Mouse (Mus musculus) adrenal gland (tissue): Measurements from ENCODE around the gene AA467197.

Source experiments
- intact Hi-C: fragments of 180-260 bp; cut with DNase I; formaldehyde crosslinking; loops from one replicate; pipeline ENCODE4 v1.15.1; 2025
- long read RNA-seq, 2 experiments: library from polyadenylated mRNA; unstranded; transcript quantifications; one replicate each; pipeline ENCODE4 v2.0.0; 2020; ENCODE audit warnings: borderline replicate concordance in 1 of 2; ENCODE audit not compliant: insufficient replicate concordance in 1 of 2

AA467197 gene
- long read RNA-seq, experiment 1, partial matches to known transcripts: 0 of 1 reads
- long read RNA-seq, experiment 1, other reads (novel, unspliced or antisense): 0 of 1 reads
- long read RNA-seq, experiment 2, partial matches to known transcripts: 0 of 1 reads
- long read RNA-seq, experiment 2, other reads (novel, unspliced or antisense): 0 of 1 reads

DNA sequence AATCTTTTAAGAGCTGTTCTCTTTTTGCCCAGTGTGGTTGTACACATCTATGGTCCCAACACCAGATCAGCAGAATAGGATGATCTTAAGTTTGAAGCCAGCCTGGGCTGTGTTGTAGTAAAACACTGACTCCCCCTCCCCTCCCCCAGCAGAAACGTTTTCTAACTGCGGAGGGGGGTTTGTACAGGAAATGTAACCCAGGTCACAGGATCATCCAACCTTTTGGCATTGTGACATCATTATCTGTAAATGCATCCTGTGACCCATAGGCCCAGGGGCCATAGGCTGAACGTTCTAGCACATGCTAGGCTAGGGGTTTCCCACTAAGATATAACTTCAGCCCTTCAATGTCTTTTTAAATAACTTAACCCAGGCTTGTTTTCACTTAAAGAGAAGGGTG, at the start of gene AA467197:
Gene AA467197 (plus strand): TSS at position 301 of the 400 bp plus-strand sequence.
- intact Hi-C loops: loop anchor here (1.0 to 10.0 kb wide), 2 partner anchors 32 to 118 kb away; no protein-coding TSS in a partner anchor

DNA sequence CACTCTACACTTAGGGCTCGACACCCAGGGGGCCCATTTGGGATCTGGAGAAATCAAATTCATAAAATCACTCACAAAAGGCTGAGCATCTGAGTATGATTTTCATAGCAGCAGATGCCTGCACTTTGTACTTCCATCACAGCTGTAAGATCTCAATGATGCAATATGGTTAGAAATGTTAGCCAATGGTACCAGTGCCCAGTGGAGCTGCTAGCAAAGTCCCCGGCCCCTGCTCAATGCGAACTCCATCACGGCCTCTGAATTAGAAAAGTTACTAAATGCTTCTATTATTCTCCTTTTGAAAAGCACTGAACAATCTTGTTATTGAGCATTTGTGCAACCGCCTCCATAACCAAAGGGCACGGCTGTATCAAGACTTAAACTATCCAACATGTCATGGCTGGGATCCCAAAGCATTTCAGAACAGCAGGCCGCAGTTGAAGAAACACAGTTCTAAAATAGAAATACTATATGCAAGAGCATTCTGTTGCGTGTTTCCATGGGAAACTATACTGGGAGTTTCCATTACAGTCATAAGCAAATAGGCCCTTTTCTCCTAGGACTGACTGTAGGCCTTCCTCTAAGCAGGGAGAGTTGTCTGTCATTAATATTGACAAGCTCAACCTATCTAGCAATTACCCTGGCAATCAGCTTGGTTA, 48.8 kb upstream of the AA467197 start:
- intact Hi-C loops: no loop called here

DNA sequence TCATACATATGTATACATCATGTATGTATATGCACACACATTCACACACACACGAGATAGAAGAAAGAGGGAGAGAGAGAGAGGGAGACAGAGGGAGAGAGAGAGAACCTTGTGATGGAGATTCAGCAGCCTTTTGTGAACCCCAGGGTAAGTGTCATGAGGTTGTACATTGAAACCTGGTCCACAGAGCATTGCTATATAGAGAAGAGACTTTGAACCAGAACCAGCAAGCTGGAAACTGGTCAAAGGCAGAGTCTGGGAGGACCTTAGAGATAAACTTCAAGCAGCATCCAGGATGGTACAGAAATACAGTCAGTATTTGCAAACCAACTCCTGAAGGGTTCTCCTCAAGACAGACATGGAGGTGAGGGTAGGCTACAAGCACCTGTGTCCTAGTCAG, 46.4 kb upstream of the AA467197 start:
- intact Hi-C loops: no loop called here

DNA sequence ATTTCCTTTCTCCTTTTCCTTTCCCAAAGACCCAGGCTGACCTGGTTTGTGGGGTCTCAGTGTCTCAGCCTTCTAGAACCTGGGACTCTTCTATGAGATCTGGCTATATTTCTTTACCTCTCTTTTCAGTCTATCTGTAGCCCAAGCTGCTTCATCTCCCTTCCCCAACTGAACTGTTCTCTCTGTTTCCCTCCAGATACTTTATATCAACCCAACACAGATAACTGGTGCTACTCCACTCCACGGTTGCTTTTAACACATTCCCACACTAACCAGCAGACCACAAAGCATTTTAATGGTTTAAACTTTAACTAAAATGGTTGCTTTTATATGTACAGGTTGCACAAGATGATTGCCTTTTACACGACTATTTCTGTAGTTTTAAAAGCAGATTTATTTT, 45.6 kb upstream of the AA467197 start:
- intact Hi-C loops: no loop called here

DNA sequence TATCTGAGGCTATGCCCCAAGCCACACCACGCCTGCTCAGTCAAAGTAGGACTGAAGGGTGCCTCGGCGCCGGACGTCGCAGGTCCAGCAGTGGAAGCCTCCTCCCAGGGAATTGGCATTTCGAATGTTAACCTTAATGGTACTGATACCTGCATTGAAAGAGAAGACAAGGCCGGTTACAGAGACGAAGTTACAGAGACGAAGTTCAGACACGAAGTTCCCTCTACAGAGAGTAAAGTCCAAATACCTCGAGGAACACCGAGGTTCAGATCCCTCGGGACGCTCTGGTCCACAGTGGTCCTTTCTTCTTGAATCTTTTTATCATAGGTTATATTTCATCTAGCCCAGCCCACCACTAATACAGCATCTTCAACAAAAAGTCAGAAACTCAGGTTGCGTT, 41.3 kb upstream of the AA467197 start:
- intact Hi-C loops: no loop called here

DNA sequence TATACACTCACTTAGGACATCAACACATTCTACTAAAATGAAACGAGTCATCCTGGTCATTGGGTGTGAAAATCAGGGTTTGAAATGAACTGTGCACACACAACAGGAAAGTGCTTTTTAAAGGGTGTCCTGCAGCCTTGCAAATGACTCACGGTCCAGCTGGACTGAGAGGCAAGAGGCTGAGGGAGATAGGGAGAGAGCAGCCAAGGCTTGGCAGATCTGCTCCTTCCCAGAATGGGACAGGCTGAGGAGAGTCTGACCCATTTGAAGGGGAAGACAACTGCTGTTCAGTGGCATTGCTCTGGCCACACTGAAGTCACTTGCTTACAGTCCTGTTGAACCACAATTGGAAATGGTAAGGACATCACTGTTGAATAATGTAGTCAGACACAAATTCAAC, 37.0 kb upstream of the AA467197 start:
- intact Hi-C loops: no loop called here

DNA sequence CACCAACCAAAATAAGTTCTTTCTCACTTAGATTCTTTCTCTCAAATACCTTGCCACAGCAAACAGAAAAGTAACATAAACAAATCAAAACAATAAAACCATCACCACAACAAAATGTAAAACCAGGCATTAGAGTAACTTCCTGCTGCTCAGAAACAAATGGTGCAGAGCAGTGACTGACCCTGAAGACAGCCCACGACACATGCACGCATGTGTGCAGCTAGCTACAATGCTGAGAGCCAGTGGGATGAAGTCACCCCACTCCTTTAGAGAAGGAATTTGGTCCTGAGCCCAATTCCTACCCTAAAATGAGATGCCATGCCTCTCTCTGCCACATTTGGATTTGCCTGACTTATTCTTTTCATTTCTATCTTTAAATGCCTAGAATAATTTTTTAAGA, 35.4 kb upstream of the AA467197 start:
- intact Hi-C loops: no loop called here

DNA sequence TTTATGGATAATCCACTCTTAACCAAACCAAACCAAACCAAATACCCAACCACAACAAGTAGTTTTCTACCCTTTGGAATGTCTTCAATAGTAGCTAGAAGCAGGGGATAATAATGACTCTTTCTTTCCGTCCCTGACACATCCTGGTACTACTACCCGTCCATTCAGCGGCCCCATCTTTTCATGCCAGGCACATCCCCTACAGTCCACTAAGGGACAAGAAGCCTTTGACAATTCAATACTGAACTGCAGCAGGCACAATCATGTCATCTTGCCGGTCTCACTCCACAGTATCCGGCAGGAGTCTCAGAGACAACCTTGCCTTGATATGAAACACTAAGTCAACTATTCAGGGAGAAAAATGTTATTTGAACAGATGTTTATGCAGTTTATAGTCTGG, 31.0 kb upstream of the AA467197 start:
- intact Hi-C loops: no loop called here

DNA sequence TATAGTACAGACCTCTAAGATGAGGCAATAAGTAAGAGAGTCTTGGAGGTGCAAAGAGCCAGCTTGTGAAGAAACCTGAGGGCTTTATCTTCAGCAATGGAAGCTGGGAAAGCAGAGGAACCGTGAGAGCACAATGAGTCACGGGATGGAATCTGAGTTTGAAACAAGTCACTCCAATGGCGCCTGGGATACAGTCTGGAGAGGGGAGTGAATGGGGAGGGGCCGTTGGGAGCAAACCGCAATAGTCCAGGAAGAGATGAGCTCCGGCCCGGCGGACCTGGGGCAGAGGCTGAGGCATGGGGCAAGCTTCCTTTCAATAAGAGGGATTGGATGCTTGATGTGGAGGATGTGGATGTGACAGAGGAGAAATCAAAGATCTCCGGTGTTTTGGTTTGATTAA, 28.0 kb upstream of the AA467197 start:
- intact Hi-C loops: no loop called here

DNA sequence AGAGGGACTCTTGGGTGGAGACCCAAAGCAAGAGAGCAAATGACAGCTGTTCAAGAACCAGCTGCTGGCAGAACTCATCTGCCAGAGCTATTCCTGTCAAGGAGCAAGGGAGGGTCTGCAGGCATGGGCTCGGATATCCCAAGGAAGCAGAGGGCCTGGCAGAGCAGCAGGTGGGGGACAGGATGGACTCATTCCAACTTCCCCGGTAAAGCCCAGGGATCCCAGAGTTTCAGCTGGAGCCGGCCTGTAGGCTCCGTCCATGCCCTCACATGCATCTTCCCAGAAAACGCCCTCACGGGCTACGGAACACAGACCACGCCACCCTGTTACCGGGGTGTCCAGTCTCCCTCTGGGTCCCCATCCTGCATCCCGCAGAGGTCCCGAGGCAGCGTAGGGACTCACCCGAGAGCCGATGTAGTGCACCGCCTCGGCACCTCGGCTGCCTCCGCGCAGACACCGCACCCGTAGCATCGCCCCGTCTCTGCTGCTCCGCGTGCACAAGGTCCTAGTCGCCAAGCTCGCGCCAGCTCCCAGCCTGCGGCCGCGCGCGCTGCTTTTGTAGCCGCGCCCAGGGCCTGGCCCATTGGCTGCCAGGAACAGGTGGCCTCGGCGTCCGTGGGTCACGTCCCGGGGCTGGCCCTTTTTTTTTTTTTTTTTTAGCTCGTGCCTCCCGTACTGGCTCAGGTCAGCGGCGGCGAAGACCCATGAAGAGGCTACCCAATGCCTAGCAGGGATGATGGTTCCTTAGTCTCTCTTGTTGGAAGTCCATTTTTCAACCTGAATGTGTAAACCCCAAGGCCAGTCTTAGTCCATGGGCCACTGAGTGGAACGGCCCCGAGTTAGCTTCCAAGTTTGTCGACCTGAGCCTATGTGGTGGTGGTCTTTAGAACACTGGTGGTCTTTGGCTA, 25.8 kb upstream of the AA467197 start, which contains the start of gene Gatm:
Gene Gatm (minus strand): TSS at position 558 of the 908 bp plus-strand sequence.
- intact Hi-C loops: no loop called here

DNA sequence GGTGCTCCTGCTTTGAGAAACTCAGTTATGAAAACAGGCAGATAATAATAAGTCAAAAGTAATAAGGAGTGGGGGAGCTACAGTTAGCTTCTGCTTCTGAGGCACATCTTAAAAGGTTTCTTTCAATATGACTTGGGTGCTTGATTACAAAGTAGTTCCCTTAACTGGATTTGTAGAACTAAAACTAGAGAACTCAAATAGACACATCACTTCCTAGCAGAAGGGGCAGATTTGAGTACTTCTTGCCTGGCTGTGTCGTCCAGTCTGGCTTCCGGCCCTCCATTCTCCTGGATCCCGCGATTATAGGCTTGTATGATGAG, 25.2 kb upstream of the AA467197 start:
- intact Hi-C loops: no loop called here

DNA sequence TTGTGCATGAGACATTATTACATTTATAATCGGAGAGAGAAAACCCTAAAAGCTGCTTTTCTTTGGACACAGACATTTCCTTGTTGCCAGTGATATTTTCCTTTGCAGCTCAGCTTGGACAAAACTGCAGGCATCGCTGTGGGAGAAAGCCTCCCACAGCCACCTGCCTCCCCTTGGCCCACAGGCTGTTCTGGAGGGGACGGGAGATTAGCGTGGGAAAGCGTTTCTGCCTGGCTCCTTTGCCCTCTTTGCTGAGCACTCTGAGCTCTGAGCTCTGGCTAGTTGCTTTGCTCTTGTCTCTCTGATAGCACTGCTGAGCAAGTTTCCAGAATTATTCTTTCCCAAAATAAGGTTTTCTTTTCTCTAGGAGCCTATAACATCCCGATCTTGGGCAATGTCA, 20.5 kb upstream of the AA467197 start:
- intact Hi-C loops: loop anchor here (5.0 kb wide), 1 partner anchor 44 kb away; no protein-coding TSS in a partner anchor

DNA sequence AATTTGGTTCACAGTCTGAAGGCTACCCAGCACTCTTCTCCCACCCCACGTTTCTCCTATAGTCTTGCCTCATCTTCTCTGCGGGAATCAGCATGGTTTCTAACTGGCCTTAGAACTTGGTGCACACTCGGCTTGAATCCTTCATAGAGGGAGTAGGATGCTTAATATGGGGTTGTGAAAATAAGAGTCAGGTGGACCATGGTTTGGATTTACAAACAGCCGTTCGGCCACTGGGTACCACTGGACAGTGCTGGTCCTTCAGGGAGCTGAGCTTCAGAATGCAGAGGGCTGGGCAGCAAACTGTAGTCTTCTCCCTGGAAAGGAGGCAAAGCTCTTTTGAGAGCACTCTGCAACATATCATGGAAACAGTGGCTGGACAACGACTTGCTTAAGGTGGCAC, 19.0 kb upstream of the AA467197 start:
- intact Hi-C loops: loop anchor here (5.0 kb wide), 1 partner anchor 45 kb away; no protein-coding TSS in a partner anchor

DNA sequence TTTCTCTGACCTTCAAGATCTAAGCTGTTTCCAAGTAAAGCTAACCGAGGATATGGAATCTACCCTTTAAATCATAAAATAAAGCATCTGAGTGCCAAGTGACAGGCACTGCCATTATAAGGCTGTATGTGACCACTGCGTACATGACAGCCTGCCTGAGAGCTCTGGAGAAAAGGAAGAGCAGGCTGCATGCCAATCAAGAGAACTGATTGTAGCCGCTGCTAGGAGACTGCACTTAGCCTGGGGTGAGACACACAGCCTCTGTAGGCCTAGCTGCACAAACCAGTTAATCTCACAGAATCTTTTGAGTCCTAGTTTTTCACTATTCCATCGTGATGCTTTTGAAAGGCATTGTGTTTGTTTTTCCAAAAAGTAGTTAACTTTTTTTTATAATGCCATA, 18.1 kb upstream of the AA467197 start:
- intact Hi-C loops: loop anchor here (5.0 kb wide), 1 partner anchor 46 kb away; no protein-coding TSS in a partner anchor

DNA sequence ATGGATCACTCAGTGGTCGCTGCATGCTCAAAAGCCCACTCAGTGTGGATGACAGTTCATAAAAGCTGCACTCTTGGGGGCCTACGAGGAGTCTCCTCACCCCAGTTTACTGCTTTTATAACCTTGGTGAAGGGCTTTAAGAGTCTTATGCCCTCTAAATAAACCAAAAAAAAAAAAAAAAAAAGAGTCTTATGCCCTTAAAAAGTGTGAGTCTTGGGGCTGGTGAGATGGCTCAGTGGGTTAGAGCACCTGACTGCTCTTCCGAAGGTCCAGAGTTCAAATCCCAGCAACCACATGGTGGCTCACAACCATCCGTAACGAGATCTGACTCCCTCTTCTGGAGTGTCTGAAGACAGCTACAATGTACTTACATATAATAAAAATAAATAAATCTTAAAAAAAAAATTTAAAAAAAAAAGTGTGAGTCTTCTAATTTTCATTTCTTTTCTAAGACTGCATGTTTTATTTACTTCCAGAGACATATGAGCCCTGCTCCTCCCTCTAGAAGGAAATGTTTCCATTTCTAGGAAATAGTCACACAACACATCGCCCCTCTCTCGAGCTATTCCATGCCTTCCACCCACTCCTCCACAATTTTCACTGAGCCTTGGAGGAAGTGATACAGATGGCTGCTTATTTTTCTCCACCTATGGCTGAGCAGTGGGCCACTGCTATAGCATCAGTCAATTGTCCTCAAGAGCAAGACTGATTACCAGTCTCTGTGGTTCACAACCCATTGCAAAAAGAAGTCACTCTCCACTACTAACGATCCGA, 15.3 kb upstream of the AA467197 start:
- intact Hi-C loops: loop anchor here (10.0 kb wide), 2 partner anchors 237 to 427 kb away; no protein-coding TSS in a partner anchor

DNA sequence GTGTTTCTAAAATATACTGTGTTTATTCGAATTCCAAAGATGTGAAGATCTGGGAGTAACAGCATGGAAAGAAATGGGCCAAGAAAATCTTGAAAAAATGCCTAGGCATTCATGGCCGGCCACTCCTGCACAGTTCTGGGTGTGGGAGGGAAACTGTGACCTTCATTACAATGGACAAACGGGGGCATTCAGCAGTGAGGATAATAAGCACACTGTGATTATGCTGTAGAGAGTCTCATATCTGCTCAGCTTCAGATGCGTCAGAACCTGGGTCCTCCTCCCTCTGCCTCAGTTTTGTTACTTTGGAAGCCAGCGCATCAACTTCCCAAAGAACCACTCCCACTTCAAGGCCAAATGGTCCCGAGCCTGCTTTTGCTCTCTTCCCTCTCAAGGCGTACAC, 10.9 kb upstream of the AA467197 start:
- intact Hi-C loops: loop anchor here (10.0 kb wide), 2 partner anchors 241 to 431 kb away; no protein-coding TSS in a partner anchor

DNA sequence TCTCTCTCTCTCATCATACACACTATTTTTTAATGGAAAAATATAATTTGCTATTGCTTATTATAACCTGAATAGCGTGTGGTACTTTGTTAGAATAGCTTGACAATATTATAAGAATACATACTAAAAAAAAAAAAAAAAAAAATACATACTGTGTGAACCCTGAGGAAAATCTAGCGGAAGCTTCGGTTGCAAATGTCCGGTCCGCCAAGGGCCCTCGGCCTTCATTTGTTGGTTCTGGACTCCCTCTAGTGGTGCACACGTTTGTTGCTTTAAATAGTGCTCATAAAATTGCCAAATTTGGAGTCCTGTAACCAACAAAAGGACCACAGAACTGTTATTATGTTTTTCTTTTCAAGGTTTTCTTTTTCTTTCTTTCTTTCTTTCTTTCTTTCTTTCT, 7.8 kb upstream of the AA467197 start:
- intact Hi-C loops: loop anchor here (2.0 to 10.0 kb wide), 3 partner anchors 54 to 434 kb away; no protein-coding TSS in a partner anchor

DNA sequence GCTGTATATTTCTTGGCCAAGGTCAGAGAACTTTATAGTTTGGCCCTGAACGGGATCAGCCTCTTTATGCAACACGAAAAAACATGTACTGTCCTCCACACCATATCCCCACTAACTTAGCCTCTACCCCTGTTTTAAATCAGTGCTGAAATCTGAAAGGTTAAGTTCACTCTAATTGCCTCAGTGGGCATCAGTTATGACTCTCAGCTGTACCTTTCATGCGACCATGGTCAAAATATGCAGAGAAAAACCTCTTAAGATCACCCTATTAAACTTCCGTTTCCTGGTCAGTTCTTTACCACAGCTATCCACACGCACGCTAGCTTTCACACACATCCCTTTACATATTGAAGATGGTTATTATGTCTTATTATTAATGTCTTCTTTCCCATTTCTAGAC, 6.9 kb upstream of the AA467197 start:
- intact Hi-C loops: loop anchor here (2.0 to 10.0 kb wide), 4 partner anchors 55 to 435 kb away; no protein-coding TSS in a partner anchor

DNA sequence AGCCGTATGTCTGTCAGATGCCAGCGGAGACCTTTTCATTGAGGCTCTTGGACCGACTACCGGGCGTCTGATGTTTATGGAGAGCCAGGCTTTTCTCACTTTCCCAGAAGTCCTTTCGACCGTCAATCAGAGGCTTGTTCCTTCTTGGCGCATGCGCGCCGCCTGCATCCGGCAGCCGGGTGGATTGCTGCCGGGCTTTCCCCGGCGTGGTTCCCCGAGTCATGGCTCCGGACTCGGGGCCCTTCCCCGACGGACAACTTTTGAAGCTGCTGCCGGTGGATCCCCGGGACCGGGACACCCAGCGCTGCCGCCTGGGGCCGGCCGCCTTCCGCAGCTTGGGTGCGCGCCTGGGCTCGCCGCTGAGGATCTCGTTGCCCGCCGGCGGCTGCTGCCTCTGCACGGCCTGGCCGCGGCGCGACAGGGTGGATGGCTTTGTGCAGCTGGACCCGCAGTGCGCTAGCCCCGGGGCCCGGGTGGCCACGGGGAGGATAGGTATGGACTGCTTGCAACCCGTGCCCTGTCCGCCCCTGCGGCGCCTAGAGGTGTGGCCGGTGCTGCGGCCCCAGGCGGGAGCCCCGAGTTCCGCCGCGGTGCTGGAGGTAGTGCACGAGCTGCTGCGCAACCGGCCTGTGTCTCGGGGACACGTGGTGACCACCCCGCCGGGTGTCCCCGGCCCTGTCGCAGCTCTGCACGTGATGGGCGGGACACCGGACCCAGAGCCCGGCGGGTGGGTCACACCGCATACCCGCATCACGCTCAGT, 6.1 kb upstream of the AA467197 start:
- intact Hi-C loops: loop anchor here (10.0 kb wide), 1 partner anchor 124 kb away; no protein-coding TSS in a partner anchor

DNA sequence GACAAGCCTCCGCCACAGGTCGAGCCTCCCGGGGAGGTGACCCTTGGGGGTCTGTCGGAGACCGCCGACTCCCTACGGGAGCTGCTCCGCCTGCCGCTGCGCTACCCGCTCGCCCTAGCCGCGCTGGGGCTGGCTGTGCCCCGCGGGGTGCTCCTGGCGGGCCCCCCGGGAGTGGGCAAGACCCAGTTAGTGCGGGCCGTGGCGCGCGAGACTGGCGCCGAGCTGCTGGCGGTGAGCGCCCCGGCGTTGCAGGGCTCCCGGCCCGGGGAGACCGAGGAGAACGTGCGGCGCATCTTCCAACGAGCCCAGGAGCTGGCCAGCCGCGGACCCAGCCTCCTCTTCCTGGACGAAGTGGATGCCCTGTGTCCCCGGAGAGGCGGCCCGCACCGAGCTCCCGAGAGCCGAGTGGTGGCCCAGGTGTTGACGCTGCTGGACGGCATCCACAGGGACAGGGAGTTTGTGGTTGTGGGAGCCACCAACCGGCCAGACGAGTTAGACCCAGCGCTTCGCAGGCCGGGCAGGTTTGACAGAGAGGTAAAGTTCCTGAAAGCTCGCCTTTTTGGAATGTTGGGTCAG, 5.5 kb upstream of the AA467197 start:
- intact Hi-C loops: loop anchor here (10.0 kb wide), 1 partner anchor 123 kb away; no protein-coding TSS in a partner anchor
